9 mouse cellular contexts compared by ENCODE assay signal in genomic region chr6:118821536-118821935, GRCm38 (mm10).
DNase-seq lines count a peak whose midpoint lies in the region.
"Had no signal": no experiment of that assay in that cellular context is flagged by ENCODE, and none has a peak within 500 bp of the region (broad histone marks: within the 10 kb centered on the region; RNA-seq: fewer than 3 reads in every experiment).

No protein-coding gene starts in this region.

- intact Hi-C loops in left cerebral cortex, postnatal 14 days (cut with DNase I), result no loop called here

- DNase-seq in heart, adult 11 months, result peak; percentile 94
- DNase-seq in heart, adult 8-10 months (ENCODE audit: low spot score), result no peak
- peak; percentile 71 for DNase-seq in 3T3-L1 (ENCODE audit: low read depth, low spot score)
- peak; percentile 70 for DNase-seq in cerebellum, adult 11-12 months
- peak; percentile 14 for DNase-seq in gonadal fat pad, adult 2 months (ENCODE audit: low read depth)
- no peak for DNase-seq in left cerebral cortex, postnatal 14 days (ENCODE audit: low spot score in 2 of 2)
- no peak for DNase-seq in adrenal gland, adult 8-10 months
- no peak for DNase-seq in thymus, adult 18-20 months
- DNase-seq: right cerebral cortex, postnatal 4 days had no signal

Comparison
In these comparisons a context has a peak if more than half of its experiments do, and no peak if none do; other contexts are left out.
1. DNase-seq: peak in heart, adult 11 months (single experiment), 3T3-L1 (single experiment), cerebellum, adult 11-12 months (single experiment) and gonadal fat pad, adult 2 months (single experiment); none in heart, adult 8-10 months (single experiment), left cerebral cortex, postnatal 14 days (0 of 2), adrenal gland, adult 8-10 months (single experiment) and thymus, adult 18-20 months (0 of 2).